Mouse (Mus musculus): Measurements from ENCODE around the gene Aig1. TPM values are rescaled to one million over a fixed set of nuclear protein-coding genes. Genes with fewer than 3 reads are reported as not detected.
"Not testable (repeated sequence)": the region's sequence is repeated elsewhere in the genome, so short reads cannot be mapped to it uniquely, and the experiment has no call there.

Aig1 gene
- polyA plus RNA-seq (2015; fragmentation: Nextera tagmentation; extraction: Ambion mirVana) = 53.5 and 54.4 TPM in 2 replicates

DNA sequence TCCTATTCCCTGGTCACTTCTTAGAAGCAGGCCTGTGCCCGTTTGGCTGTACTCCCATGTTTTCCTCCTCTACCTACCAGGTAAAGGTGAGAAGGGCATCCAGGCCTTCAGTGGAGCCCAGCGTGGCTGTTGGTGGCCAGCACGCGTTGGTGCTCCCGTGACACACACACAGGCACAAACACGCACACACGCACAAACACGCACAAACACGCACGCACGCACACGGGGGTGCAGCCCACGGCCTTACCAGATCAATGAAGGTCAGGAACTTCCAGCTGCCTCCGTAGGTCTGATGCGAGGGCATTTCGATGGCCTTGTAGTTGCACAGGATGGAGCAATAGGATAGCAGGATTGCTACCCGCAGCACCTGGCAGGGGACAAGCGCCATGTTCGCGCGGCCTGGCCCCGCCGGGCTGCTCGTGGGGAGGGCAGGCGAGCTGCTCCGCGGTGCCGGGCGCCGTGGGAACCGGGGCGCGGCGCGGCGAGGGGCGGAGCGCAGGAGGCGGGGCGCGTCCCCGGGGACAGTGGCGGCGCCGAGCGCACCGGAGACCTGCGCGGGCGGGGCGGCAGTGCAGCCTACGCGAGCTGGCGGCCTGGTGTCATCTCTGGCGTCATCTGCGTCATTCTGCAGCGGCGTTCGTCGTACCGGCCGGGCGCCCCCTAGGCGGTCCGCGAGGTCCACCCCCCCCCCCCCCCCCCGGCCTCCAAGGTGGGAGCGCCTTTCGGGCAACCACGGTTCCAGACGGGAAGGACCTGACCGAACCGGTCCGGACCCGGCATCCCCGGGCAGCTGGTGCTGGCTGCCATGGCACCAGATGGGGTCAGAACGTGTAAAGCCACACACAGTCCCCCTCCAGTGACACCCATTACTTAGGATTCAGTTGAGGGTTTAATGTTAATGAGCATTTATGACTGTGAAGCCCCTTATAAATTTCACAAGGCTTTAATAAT, at the start of gene Aig1:
Gene Aig1, minus strand, starts transcription at position 610 of the 951 bp plus-strand sequence.
- H3K27ac ChIP-seq = peak within 1 kb of the TSS; percentile 80
- ATAC-seq = peak; percentile 96
- peak within 1 kb of the TSS; percentile 64 for H3K4me2 ChIP-seq (replicated peaks)
- 2% methylated on average over 58 of the region's 77 CpGs for WGBS
- no peaks in the 10 kb centered on the region for H3K9me3 ChIP-seq
- H3K9ac ChIP-seq (replicated peaks) = peak within 1 kb of the TSS; percentile 82
- H3K36me3 ChIP-seq = no peaks in the 10 kb centered on the region
- peaks cover 9% of the 10 kb centered on the region; the same call in 1 of the 2 replicates for H3K4me1 ChIP-seq (replicated peaks)
- H3K4me3 ChIP-seq (replicated peaks) = peak within 1 kb of the TSS; percentile 80
- no peaks in the 10 kb centered on the region for H3K27me3 ChIP-seq

DNA sequence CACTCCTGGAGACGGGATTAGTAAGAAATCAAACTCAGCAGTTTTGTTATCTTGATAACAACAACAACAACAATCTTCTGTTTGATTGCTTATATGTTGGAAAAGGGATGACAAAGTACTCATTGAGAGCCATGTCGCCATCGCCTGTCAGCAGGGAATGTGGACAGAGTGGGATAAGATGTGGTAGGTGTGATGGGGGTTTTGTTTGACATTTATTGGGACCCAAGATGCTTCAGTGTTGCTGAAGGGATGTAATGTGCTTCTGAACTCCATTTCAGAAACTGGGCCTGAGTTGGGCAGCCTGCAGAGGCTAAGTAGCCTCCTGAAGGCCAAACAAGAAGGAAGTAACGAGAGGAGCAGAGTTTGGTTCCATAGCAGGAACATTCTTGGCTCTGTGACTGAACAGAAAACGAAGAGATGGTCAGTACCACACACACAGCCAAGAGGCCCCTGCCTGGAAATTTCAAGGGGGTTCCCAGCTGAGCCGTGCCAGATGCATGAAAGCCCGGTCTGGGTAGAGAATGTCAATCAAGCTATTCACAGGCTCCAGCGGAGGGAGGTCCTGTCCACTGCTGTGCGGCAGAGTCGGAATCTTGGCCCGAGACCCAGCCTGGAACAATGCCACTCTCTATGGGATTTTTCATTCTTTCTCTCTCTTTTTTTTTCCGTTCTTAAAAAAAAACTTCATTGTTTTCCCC, 48.0 kb upstream of the Aig1 start:
- no peak overlapping the region for H3K4me3 ChIP-seq (replicated peaks)
- H3K36me3 ChIP-seq = no peaks in the 10 kb centered on the region
- WGBS = 13% methylated on average over 12 of the region's 12 CpGs
- no peaks in the 10 kb centered on the region for H3K9me3 ChIP-seq
- H3K4me2 ChIP-seq (replicated peaks) = 0 out of 2 replicates have a peak overlapping the region, but pooled peaks have one; percentile 9
- peaks cover 14% of the 10 kb centered on the region for H3K27me3 ChIP-seq
- H3K9ac ChIP-seq (replicated peaks) = no peak overlapping the region
- peak; percentile 98 for ATAC-seq
- H3K4me1 ChIP-seq (replicated peaks) = peaks cover 11% of the 10 kb centered on the region
- H3K27ac ChIP-seq = peak overlapping the region; percentile 6; the same call in 1 of the 2 replicates

GRCm38 (mm10) chr10:13915211-13915610, 46.4 kb upstream of the Aig1 start:
- Histone ChIP-seq H3K4me2 (replicated peaks) (no peak overlapping the region), H3K27me3 (peaks cover 14% of the 10 kb centered on the region), H3K9ac (replicated peaks) (no peak overlapping the region), H3K4me1 (replicated peaks) (peaks cover 11% of the 10 kb centered on the region), H3K4me3 (replicated peaks) (no peak overlapping the region), H3K9me3 (no peaks in the 10 kb centered on the region), H3K27ac (no peak overlapping the region), H3K36me3 (no peaks in the 10 kb centered on the region)
- WGBS = 65% methylated on average over 3 of the region's 3 CpGs
- no peak for ATAC-seq

DNA sequence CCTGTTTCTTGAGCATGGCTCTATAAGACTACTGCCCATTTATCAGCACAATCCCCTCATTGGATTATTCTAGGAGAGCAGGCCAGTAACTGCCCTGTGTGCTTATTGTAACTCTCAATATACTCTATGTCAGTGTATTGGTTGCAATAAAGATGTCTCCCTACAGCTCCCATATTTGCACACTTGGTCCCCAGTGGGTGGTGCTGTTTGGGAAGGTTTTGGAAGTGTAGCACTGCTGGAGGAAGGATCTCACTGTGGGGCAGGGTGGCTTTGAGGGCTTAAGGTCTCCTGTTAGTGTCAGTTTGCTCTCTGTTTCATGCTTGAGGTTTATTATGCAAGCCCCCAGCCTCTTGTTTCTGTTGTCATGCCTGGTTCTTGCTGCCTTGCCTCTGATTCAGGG, 44.9 kb upstream of the Aig1 start:
- Histone ChIP-seq H3K4me3 (replicated peaks) (no peak overlapping the region), H3K27ac (no peak overlapping the region), H3K9ac (replicated peaks) (no peak overlapping the region), H3K4me1 (replicated peaks) (peaks cover 11% of the 10 kb centered on the region), H3K36me3 (no peaks in the 10 kb centered on the region), H3K4me2 (replicated peaks) (no peak overlapping the region), H3K27me3 (peaks cover 9% of the 10 kb centered on the region; the same call in 1 of the 2 replicates), H3K9me3 (0 out of 2 replicates have a peak, but pooled peaks cover under 1% of the 10 kb centered on the region)
- no peak for ATAC-seq

- Histone ChIP-seq H3K27me3 (no peaks in the 10 kb centered on the region), H3K9ac (replicated peaks) (no peak overlapping the region), H3K9me3 (0 out of 2 replicates have a peak, but pooled peaks cover 3% of the 10 kb centered on the region), H3K27ac (no peak overlapping the region), H3K4me1 (replicated peaks) (no peaks in the 10 kb centered on the region), H3K4me2 (replicated peaks) (no peak overlapping the region), H3K4me3 (replicated peaks) (no peak overlapping the region), H3K36me3 (no peaks in the 10 kb centered on the region)
- no peak for ATAC-seq
- 79% methylated on average over 8 of the region's 8 CpGs for WGBS
Measured at GRCm38 (mm10) chr10:13906261-13906741, 37.5 kb upstream of the Aig1 start.

- Histone ChIP-seq H3K27ac (no peak overlapping the region), H3K4me1 (replicated peaks) (no peaks in the 10 kb centered on the region), H3K9ac (replicated peaks) (no peak overlapping the region), H3K36me3 (no peaks in the 10 kb centered on the region), H3K27me3 (no peaks in the 10 kb centered on the region), H3K9me3 (0 out of 2 replicates have a peak, but pooled peaks cover 3% of the 10 kb centered on the region), H3K4me2 (replicated peaks) (no peak overlapping the region), H3K4me3 (replicated peaks) (no peak overlapping the region)
- ATAC-seq = no peak
- 93% methylated on average over 9 of the region's 9 CpGs for WGBS
Measured at GRCm38 (mm10) chr10:13905618-13906017, 36.8 kb upstream of the Aig1 start.

GRCm38 (mm10) chr10:13892762-13893161, 24.0 kb upstream of the Aig1 start:
- not testable (repeated sequence) for H3K9ac ChIP-seq (replicated peaks); H3K4me1 ChIP-seq (replicated peaks); H3K9me3 ChIP-seq; H3K4me3 ChIP-seq (replicated peaks); H3K36me3 ChIP-seq; H3K27ac ChIP-seq; ATAC-seq; H3K4me2 ChIP-seq (replicated peaks); H3K27me3 ChIP-seq
- WGBS = 93% methylated on average over 6 of the region's 7 CpGs

- Histone ChIP-seq H3K9ac (replicated peaks) (no peak overlapping the region), H3K27me3 (no peaks in the 10 kb centered on the region), H3K4me3 (replicated peaks) (no peak overlapping the region), H3K9me3 (no peaks in the 10 kb centered on the region), H3K4me1 (replicated peaks) (no peaks in the 10 kb centered on the region), H3K4me2 (replicated peaks) (no peak overlapping the region), H3K27ac (no peak overlapping the region), H3K36me3 (no peaks in the 10 kb centered on the region)
- 92% methylated on average over 10 of the region's 10 CpGs for WGBS
- no peak for ATAC-seq
Measured at GRCm38 (mm10) chr10:13882975-13883875, 14.4 kb upstream of the Aig1 start.

- Histone ChIP-seq H3K4me1 (replicated peaks) (no peaks in the 10 kb centered on the region), H3K4me3 (replicated peaks) (no peak overlapping the region), H3K9ac (replicated peaks) (no peak overlapping the region), H3K36me3 (no peaks in the 10 kb centered on the region), H3K27ac (no peak overlapping the region), H3K27me3 (no peaks in the 10 kb centered on the region), H3K4me2 (replicated peaks) (no peak overlapping the region), H3K9me3 (no peaks in the 10 kb centered on the region)
- no peak for ATAC-seq
- whole genome bisulfite sequencing = 73% methylated on average over 9 of the region's 9 CpGs
Measured at GRCm38 (mm10) chr10:13882490-13882889, 13.7 kb upstream of the Aig1 start.

GRCm38 (mm10) chr10:13878696-13879095, 9.9 kb upstream of the Aig1 start:
- no peak overlapping the region for H3K4me3 ChIP-seq (replicated peaks)
- 92% methylated on average over 4 of the region's 4 CpGs for WGBS
- H3K9ac ChIP-seq (replicated peaks) = no peak overlapping the region
- H3K36me3 ChIP-seq = no peaks in the 10 kb centered on the region
- ATAC-seq = no peak
- H3K9me3 ChIP-seq = no peaks in the 10 kb centered on the region
- no peaks in the 10 kb centered on the region for H3K27me3 ChIP-seq
- H3K4me2 ChIP-seq (replicated peaks) = no peak overlapping the region
- H3K4me1 ChIP-seq (replicated peaks) = no peaks in the 10 kb centered on the region
- no peak overlapping the region for H3K27ac ChIP-seq

GRCm38 (mm10) chr10:13875038-13875420, 6.2 kb upstream of the Aig1 start:
- 89% methylated on average over 4 of the region's 4 CpGs for WGBS
- ATAC-seq = no peak

More at GRCm38 (mm10) chr10:13875038-13875420, 6.2 kb upstream of the Aig1 start:
- Histone ChIP-seq H3K27ac (no peak overlapping the region), H3K4me1 (replicated peaks) (no peaks in the 10 kb centered on the region), H3K9ac (replicated peaks) (no peak overlapping the region), H3K4me2 (replicated peaks) (no peak overlapping the region), H3K9me3 (no peaks in the 10 kb centered on the region), H3K27me3 (no peaks in the 10 kb centered on the region), H3K36me3 (no peaks in the 10 kb centered on the region), H3K4me3 (replicated peaks) (no peak overlapping the region)
